Mouse (Mus musculus): ENCODE data around the gene Ncs1.

Gene Ncs1

DNA sequence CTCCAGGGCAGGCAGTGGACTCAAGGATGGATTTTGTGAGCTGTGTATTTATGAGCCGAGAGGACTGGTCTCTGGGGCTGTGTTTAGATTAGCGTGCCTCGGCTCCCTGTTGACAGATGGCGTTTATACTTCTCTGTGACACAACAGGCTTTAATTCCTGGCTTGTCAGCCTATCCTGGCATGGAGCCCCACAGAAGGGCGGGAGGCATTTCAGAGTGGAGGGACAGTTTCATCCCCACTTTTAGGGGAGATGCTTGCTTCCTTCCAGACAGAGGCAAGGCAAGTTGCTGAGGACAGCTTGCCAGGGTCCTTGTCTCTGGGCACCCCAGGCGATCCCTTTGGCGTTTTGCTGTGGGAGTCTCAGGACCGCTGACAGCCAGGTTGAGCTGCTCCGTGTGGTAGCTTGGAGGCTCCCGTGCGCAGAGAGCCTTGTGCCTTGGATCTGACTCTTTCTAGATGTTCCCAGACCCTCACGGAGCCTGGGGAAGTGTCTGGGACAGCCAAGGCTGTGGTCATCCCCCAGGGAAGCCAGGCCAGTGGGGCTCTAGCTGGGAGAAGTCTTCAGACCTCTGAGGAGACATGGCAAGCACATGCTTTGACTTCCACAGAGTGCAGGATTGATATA is 92.2 kb downstream of the Ncs1 start:
- no peak for DNase-seq (ENCODE audit: low read depth, low spot score)

GRCm38 (mm10) chr2:31339826-31340225 is 94.2 kb downstream of the Ncs1 start:
- DNase-seq (ENCODE audit: low read depth, low spot score) = no peak

DNA sequence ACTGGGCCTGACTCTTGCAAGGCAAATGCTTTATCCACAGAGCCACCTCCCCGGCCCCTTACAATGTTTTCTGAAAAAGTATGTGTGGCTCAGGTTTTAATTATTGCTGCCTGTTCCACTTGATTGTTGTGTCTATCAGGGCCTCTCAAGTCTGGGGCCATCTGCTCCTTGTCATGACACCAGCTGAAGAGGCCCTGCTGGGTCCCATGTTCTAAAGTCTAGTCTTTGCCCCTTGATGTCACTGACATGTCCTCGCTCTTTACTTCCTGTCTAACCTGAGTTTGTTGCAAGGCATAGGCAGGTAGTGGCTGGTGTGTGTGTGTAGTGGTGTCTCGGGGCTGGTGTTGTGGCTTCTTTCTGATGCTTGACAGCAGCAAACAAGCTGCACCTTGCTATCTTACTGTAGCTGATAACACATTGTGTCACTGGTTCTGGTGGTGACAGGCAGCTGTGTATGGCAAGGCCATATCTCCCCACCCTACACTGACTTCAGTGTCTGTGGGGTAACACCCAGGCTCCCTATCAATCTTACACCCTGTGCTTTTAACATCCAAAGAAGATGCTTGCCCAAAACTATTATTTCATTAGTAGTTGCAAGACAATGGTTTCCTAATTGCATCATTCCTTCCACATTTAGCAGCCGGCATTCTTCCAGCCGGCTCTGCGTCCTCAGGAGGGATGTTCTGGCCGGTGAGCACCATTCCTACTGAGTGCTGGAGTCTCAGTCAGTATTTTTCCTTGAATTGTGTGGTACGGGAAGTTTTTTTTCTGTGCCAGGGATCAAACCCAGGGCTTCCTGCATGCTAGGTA is 96.3 kb downstream of the Ncs1 start:
- no peak for DNase-seq (ENCODE audit: low read depth, low spot score)
